Mouse (Mus musculus): ENCODE results near the gene Vps50.
"Not testable (repeated sequence)": the region's sequence is repeated elsewhere in the genome, so short reads cannot be mapped to it uniquely, and the experiment has no call there.

Gene Vps50

GRCm38 (mm10) chr6:3536048-3536447, 37.9 kb downstream of the Vps50 start:
- no peak for DNase-seq (ENCODE audit: low read depth, low spot score)

- DNase-seq (ENCODE audit: low read depth, low spot score): no peak
Measured at GRCm38 (mm10) chr6:3539470-3539869, 41.3 kb downstream of the Vps50 start.

- DNase-seq (ENCODE audit: low read depth, low spot score): no peak
Measured at GRCm38 (mm10) chr6:3543862-3544261, 45.7 kb downstream of the Vps50 start.

- DNase-seq (ENCODE audit: low read depth, low spot score): no peak
Measured at GRCm38 (mm10) chr6:3544970-3545369, 46.8 kb downstream of the Vps50 start.

- DNase-seq (ENCODE audit: low read depth, low spot score): no peak
Measured at GRCm38 (mm10) chr6:3548959-3549358, 50.8 kb downstream of the Vps50 start.

GRCm38 (mm10) chr6:3549992-3550391, 51.8 kb downstream of the Vps50 start:
- DNase-seq (ENCODE audit: low read depth, low spot score): no peak

GRCm38 (mm10) chr6:3552681-3553080, 54.5 kb downstream of the Vps50 start:
- not testable (repeated sequence) for DNase-seq (ENCODE audit: low read depth, low spot score)

- DNase-seq (ENCODE audit: low read depth, low spot score): no peak
Measured at GRCm38 (mm10) chr6:3557177-3557576, 59.0 kb downstream of the Vps50 start.

- DNase-seq (ENCODE audit: low read depth, low spot score): no peak
Measured at GRCm38 (mm10) chr6:3560009-3560408, 61.8 kb downstream of the Vps50 start.

- DNase-seq (ENCODE audit: low read depth, low spot score): no peak
Measured at GRCm38 (mm10) chr6:3562301-3562700, 64.1 kb downstream of the Vps50 start.

GRCm38 (mm10) chr6:3564118-3564517, 65.9 kb downstream of the Vps50 start:
- DNase-seq (ENCODE audit: low read depth, low spot score): not testable (repeated sequence)

GRCm38 (mm10) chr6:3565005-3565404, 66.8 kb downstream of the Vps50 start:
- DNase-seq (ENCODE audit: low read depth, low spot score): no peak

- no peak for DNase-seq (ENCODE audit: low read depth, low spot score)
Measured at GRCm38 (mm10) chr6:3565667-3566066, 67.5 kb downstream of the Vps50 start.

GRCm38 (mm10) chr6:3567071-3567610, 69.0 kb downstream of the Vps50 start:
- DNase-seq (ENCODE audit: low read depth, low spot score): no peak

GRCm38 (mm10) chr6:3572221-3572815, 74.1 kb downstream of the Vps50 start:
- no peak for DNase-seq (ENCODE audit: low read depth, low spot score)

- DNase-seq (ENCODE audit: low read depth, low spot score): no peak
Measured at GRCm38 (mm10) chr6:3573787-3574186, 75.6 kb downstream of the Vps50 start.

GRCm38 (mm10) chr6:3585402-3585801, 87.2 kb downstream of the Vps50 start:
- no peak for DNase-seq (ENCODE audit: low read depth, low spot score)

- DNase-seq (ENCODE audit: low read depth, low spot score): no peak
Measured at GRCm38 (mm10) chr6:3590289-3590904, 92.2 kb downstream of the Vps50 start.

- DNase-seq (ENCODE audit: low read depth, low spot score): no peak
Measured at GRCm38 (mm10) chr6:3594246-3594645, 96.1 kb downstream of the Vps50 start.

GRCm38 (mm10) chr6:3612827-3613226, 114.6 kb downstream of the Vps50 start:
- no peak for DNase-seq (ENCODE audit: low read depth, low spot score)

GRCm38 (mm10) chr6:3620428-3621387, 122.5 kb downstream of the Vps50 start:
- DNase-seq (ENCODE audit: low read depth, low spot score): not testable (repeated sequence)
